Mouse (Mus musculus) telencephalon, adult 2 months (tissue): ENCODE measurements around the gene Mup5.
"Not testable (repeated sequence)": the region's sequence is repeated elsewhere in the genome, so short reads cannot be mapped to it uniquely, and the experiment has no call there.

Source experiments
- DNase-seq: peaks from one replicate; pipeline ENCODE4 v3.0.0-alpha.2; 2011; ENCODE audit warnings: low read depth, low spot score

The Mup5 gene

GRCm38 (mm10) chr4:61834952-61835708 lies at the start of gene Mup5:
Gene Mup5, minus strand, starts transcription at chr4:61835233.
- DNase-seq: peak; percentile 61

- DNase-seq: no peak
These were observed 23.1 kb upstream of the Mup5 start for GRCm38 (mm10) chr4:61858160-61858559.

- DNase-seq: no peak
These were observed 21.0 kb upstream of the Mup5 start for GRCm38 (mm10) chr4:61855831-61856698.

- no peak for DNase-seq
These were observed 20.3 kb upstream of the Mup5 start for GRCm38 (mm10) chr4:61855344-61855743.

- DNase-seq: no peak
These were observed 9.9 kb upstream of the Mup5 start for GRCm38 (mm10) chr4:61844758-61845455.

GRCm38 (mm10) chr4:61829211-61829610 lies 5.8 kb downstream of the Mup5 start:
- no peak for DNase-seq

- DNase-seq: no peak
These were observed 11.8 kb downstream of the Mup5 start for GRCm38 (mm10) chr4:61823185-61823584.

GRCm38 (mm10) chr4:61822541-61822940 lies 12.5 kb downstream of the Mup5 start:
- not testable (repeated sequence) for DNase-seq

GRCm38 (mm10) chr4:61815602-61816001 lies 19.4 kb downstream of the Mup5 start:
- DNase-seq: no peak

GRCm38 (mm10) chr4:61813435-61813834 lies 21.6 kb downstream of the Mup5 start:
- DNase-seq: no peak

GRCm38 (mm10) chr4:61811193-61811592 lies 23.8 kb downstream of the Mup5 start:
- DNase-seq: not testable (repeated sequence)

GRCm38 (mm10) chr4:61808926-61809325 lies 26.1 kb downstream of the Mup5 start:
- not testable (repeated sequence) for DNase-seq

GRCm38 (mm10) chr4:61789699-61790098 lies 45.3 kb downstream of the Mup5 start:
- DNase-seq: not testable (repeated sequence)

GRCm38 (mm10) chr4:61784231-61784630 lies 50.8 kb downstream of the Mup5 start:
- not testable (repeated sequence) for DNase-seq

- not testable (repeated sequence) for DNase-seq
These were observed 52.9 kb downstream of the Mup5 start, which contains the start of gene Mup19 for GRCm38 (mm10) chr4:61782169-61782568. Gene Mup19, minus strand, starts transcription at chr4:61782269.
